Mouse (Mus musculus): ENCODE measurements around the gene Glipr2.

Gene Glipr2

DNA sequence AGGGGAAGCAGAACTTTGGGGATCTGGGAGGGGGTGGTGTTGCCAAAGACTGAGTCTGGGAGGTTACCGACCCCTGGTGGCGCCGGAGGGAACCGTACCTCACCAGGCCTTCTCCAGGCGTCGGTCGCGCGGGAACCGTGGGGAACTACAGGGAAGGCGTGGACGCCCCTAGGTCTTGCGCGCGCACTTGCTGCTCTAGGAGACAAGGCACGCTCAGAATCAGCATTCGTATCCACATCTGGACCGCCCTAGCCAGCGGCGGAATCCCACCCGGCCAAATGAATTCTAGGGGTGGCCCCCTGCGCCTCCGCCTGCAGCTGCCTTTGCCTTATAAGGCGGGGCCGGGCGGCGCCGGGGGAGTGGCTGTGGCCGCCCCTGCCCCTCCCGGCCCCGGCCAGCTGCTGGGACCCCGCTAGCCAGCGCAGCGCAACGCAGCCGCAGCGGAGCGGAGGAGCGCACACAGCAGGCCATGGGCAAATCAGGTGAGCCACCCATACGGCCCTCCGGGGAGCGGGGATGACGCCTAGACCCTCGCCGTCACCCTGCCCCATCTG is at the start of gene Glipr2:
Glipr2 (plus strand) TSS at position 110 of the 554 bp plus-strand sequence.
- peak; percentile 48 for DNase-seq (ENCODE audit: low read depth, low spot score)

DNA sequence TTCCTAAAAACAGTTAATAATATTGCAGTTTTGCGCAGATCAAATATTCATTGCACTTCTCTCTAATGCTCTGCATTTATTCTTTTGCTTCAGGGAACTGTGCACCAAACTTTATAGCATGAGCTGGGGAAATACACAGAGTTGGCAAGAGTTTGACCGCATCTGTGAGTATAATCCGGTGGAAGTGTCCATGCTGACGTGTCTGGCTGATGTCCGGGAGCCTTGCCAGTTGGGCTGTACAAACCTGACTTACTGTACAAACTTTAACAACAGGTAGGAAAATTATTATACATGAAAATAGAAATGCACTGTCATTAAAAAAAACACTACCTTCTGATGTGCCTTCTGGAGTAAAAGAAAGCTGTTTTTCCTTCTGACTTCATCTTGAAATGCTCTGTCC is 39.0 kb upstream of the Glipr2 start:
- DNase-seq (ENCODE audit: low read depth, low spot score), result no peak

DNA sequence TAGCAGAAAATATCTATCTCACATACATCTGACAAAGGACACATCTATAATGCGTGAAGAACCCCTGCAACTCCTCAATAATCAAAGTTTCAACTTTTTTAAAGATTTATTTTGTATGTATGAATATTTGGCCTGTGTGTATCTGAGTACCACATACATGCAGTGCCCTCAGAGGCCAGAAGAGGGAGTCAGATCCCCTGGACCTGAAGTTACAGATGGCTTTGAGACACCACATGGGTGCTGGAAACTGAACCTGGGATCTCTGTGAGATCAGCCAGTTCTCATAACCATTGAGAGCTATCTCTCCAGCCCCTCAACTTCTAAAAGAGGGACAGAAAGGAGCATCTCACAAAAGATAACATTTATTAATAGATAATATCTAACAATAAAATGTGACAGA is 36.6 kb upstream of the Glipr2 start:
- no peak for DNase-seq (ENCODE audit: low read depth, low spot score)

- DNase-seq (ENCODE audit: low read depth, low spot score), result no peak
These were observed 32.1 kb upstream of the Glipr2 start for GRCm38 (mm10) chr4:43925125-43925524.

GRCm38 (mm10) chr4:43925779-43926178 is 31.4 kb upstream of the Glipr2 start:
- DNase-seq (ENCODE audit: low read depth, low spot score), result peak; percentile 65

DNA sequence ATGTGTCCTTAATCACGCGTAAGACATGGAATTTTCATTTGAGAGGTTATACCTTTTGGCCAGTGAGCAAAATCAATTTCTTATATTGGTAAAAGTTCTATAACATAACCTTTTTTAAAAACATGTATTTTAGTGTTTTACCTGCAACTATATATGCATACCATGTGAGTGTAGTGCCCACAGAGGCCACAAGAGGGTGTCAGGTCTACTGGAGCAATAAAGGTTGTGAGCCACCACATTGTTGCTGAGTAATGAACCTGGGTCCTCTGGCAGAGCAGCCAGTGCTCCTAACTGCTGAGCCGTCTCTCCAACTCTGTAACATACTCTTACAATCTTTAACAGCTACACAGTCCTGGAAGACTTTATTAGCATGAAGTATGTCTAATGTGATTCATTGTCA is 29.4 kb upstream of the Glipr2 start:
- peak; percentile 13 for DNase-seq (ENCODE audit: low read depth, low spot score)

- DNase-seq (ENCODE audit: low read depth, low spot score), result no peak
These were observed 25.3 kb upstream of the Glipr2 start for GRCm38 (mm10) chr4:43931877-43932276.

DNA sequence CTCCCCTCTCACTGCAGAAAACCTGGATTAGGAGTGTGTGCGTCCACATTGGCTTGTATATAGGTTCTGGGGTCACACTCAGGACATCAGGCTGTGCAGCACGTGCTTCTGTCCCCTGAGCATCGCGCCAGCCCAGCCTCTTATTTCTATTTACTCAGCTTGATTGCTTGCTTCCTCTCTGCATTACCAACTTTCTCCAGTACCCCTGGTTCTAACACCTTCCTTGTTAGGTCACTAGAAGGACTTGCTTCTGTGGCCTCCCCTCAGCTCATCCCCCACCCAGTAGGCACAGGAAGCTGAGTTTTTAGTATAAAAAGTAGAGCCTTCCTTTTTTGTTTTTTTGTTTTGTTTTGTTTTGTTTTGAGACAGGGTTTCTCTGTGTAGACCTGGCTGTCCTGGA is 21.0 kb upstream of the Glipr2 start:
- no peak for DNase-seq (ENCODE audit: low read depth, low spot score)

- DNase-seq (ENCODE audit: low read depth, low spot score), result no peak
These were observed 20.2 kb upstream of the Glipr2 start for GRCm38 (mm10) chr4:43936749-43937674.

DNA sequence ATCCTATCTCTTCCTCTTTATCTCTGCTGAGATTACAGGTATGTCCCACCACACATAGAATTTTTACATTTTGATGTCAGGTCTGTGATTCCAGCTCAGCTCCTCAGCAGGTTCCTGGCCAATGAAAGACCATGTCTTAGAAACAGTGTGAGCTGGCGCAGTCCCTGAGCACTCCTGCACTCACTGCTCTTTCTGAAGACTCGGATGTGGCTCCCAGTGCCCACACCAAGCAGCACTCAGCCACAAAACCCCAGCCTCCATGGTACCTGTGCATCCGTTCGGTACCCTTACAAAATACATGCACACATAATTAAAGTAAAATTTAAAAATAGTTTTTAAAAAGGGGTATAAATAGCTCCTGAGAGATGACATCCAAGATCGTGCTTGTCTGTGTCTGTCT is 15.9 kb upstream of the Glipr2 start:
- DNase-seq (ENCODE audit: low read depth, low spot score), result no peak

- no peak for DNase-seq (ENCODE audit: low read depth, low spot score)
These were observed 14.8 kb upstream of the Glipr2 start for GRCm38 (mm10) chr4:43942421-43942820.

GRCm38 (mm10) chr4:43947571-43947970 is 9.6 kb upstream of the Glipr2 start:
- DNase-seq (ENCODE audit: low read depth, low spot score), result no peak

DNA sequence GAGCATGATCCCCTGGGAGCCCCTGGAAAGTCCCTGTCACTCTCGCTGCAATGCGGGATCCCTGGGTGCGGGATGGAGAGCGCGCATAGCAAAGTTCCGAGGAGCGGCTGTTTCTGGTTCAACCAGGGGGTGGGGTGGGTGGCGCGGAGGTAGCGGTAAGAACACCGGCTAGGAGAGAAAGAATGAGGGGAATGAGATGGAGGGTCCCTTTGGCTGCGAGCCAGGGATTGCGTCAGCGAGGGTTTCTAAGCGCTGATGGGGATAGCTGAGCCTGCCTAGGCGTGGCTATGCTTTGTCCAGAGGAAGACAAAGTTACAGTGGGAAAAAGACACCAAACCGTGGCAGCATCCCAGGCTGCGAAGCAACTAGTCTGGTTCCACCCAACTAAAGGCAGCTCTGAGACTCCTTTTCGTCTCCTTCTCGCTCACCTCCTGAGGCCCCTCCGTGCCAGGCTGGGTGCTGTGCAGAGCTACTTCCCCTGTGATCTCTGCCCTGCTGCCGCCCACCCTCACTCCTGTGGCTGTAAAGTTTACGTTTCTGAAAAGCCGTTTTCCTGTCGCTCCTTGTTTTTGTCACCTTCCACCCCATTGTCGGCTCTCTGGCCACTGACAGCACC is 753 bp downstream of the Glipr2 start:
- DNase-seq (ENCODE audit: low read depth, low spot score), result no peak

DNA sequence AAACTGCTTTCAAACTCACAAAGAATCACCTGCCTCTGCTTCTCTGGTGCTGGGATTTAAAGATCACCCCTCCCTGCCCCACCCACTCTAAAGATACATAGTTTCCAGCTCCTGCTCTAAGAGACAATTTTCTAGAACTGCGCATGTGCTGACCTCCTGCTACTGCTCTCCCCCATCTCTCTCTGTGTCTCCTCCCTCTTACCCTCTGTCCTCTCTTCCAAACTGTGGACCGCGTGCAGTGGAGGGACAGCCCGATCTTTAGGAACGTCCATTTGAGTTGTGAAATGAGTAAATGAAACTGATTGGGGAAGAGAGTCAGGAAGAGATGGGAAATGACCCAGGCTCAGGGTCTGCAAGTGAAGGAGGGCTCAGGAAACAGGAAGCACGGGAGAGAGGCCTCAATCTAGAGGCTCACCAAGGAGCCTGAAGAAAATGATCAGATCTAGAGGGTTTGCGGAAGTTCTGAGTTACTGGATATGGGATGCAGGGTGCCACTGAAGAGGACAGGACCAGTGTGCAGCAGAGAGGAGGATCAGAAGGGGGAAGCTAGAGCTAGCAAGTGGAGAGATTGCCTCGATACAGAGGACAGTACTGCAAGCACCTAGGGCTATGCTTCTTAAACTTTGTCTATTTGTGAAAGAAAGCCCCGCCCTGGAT is 2.5 kb downstream of the Glipr2 start:
- no peak for DNase-seq (ENCODE audit: low read depth, low spot score)

DNA sequence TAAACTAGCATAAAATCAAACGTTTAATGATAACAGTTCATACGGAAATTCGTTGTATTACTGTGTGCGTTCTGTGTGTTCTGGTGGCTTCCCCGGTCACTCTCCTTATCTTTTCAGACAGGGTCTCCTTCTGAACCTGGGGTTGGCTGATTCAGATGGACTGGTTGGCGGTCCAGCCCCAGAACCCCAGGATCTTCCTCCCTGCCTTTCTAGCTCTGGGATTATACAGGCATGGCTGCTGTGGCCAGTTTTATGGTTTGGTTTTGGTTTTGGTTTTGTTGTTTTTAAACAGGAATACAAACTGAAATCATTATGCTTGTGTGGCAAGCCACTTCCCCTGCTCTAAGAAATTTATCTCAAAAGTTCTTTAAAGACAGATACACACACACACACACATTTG is 3.0 kb downstream of the Glipr2 start:
- peak; percentile 37 for DNase-seq (ENCODE audit: low read depth, low spot score)

DNA sequence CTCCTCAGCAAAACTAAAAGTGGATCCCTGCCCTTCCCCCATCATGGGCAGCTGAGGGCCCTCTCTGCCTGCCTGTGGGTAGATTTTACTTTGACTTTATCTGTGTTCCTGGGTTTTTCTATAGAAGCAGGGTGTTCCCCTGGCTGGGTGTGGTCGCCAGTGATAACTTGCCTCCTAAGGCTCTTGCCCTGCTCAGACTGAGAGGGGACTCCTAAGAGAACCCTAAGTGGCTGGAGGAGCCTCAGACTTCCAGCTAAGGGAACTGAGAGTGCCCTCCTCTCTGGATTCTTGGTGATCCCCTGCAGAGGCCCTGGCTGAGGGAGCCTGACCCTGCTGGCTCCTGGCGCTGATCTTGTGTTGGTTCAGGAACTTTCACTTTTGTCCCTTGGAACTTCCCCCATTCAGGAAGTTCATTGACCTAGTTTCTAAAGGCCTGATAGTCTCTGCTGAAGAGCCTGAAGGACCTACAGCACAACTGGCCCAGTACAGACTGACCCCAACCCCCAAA is 7.2 kb downstream of the Glipr2 start:
- peak; percentile 70 for DNase-seq (ENCODE audit: low read depth, low spot score)

DNA sequence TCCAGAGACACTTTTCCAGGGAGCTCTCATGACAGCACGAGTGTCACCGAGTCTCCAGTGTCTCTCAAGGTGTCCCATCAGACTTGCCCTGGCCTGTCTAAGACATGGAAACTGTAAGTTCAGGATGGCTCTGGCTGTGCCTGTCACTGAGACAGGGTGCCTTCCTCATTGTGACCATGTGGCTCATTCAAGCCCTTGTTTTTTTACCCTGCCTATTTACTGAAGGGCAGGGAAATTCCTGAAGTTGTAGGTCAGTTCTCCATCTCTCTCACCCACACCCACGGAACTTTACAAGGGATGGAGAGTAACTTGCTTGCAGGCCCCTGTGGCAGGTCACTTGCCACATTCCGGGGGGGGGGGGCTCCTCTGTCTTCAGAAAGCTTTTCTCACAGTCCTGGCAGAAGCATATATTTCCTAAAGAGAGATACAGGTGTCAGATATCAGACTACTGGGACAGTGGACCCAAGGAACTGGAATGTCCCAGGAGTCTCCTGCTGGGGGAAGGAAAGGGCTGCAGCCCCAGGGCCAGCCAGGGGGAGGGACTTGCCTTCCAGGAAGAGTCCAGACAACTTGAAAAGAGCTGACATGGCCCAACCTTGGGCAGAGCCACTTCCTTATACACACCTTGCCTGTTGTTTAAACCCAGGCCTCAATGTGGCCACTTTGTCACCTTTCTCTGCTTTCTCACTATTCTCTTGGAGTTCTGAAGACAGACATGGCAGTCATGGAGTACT is 7.9 kb downstream of the Glipr2 start:
- peak; percentile 20 for DNase-seq (ENCODE audit: low read depth, low spot score)

GRCm38 (mm10) chr4:43965856-43966535 is 8.8 kb downstream of the Glipr2 start:
- DNase-seq (ENCODE audit: low read depth, low spot score), result no peak

GRCm38 (mm10) chr4:43968650-43969049 is 11.4 kb downstream of the Glipr2 start:
- no peak for DNase-seq (ENCODE audit: low read depth, low spot score)

DNA sequence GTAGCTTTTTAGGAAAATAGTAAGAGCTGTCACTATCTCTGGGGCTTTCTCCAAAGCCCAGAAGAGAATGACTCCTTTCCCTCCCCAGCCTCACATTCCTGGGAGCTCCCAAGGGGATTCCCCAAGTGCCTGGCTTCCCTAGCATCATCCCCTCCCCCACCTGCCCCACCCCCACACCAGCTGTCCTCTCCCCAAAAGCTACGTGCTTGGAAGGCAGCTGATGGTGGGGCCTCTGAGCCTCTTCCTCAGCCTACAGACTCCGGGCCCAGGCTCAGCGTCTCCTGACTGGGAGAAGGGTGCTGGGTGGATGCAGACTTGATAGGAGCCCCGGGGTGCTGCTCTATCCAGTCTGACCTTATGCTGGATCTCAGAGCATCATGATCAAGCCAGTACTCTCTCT is 12.2 kb downstream of the Glipr2 start:
- DNase-seq (ENCODE audit: low read depth, low spot score), result no peak

Measured in c-Kit-negative CD71-positive TER-119-positive erythroid progenitor cells, embryonic 14.5 days (primary cell).